Mouse (Mus musculus): Measurements from ENCODE around the gene Cox8a.

DNA sequence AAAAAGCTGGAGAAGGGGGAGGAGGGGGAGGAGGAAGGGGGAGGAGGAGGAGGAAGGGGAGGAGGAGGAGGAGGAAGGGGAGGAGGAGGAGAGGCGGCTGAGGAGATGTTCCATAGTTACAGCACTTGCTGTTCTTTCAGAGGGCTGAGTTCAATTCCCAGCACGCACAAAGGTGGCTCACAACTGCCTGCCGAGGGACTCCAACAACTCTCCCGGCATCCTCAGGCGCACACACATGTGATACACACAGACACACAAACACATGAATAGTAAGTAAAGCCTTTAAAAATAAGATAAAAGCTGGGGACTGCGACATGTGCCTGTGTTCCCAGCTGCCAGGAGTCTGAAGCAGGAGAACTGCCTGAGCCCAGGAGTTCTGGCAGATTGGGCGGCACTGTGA is 35.9 kb downstream of the Cox8a start:
- TF ChIP-seq CTCF (IDR thresholded peaks at IDR 0.05; ENCODE audit: insufficient read depth, low read depth, low read length) = no peak
- no peak for TF ChIP-seq POLR2A (IDR thresholded peaks at IDR 0.05; ENCODE audit: insufficient read depth, low read depth, low read length)

Measured in olfactory bulb, adult 2 months (tissue).